Mouse (Mus musculus) cerebellum, adult 2 months (tissue): ENCODE results near the gene Trim46. TPM values are rescaled to one million over a fixed set of nuclear protein-coding genes. Genes with fewer than 3 reads are reported as not detected.

Experiments
- DNase-seq, 2 experiments: peaks; one replicate each; pipeline ENCODE4 v3.0.0; 2021
- H3K27ac ChIP-seq: fragments of 200-500 bp; 2 replicates; pipeline ENCODE4 v1.5.1; 2012; ENCODE audit warnings: low read length, control low read depth, inconsistent platforms; ENCODE audit not compliant: insufficient read depth
- H3K27me3 ChIP-seq: fragments of 200-500 bp; 2 replicates; pipeline ENCODE4 v1.6.1; 2012; ENCODE audit warnings: inconsistent platforms, mild to moderate bottlenecking, low read length, moderate library complexity; ENCODE audit not compliant: control insufficient read depth, insufficient read depth
- H3K4me1 ChIP-seq: fragments of 200-500 bp; 2 replicates; pipeline ENCODE4 v1.6.1; 2011; ENCODE audit warnings: low read length; ENCODE audit not compliant: control insufficient read depth, insufficient read depth
- H3K4me3 ChIP-seq: fragments of 200-500 bp; replicated peaks from 2 replicates; pipeline ENCODE3; 2011; ENCODE audit warnings: mild to moderate bottlenecking, low read depth, low read length, control low read depth; ENCODE audit not compliant: insufficient read depth
- CTCF ChIP-seq: fragments of 200-500 bp; IDR thresholded peaks from 2 replicates; pipeline ENCODE4 v1.5.1; 2011; ENCODE audit warnings: low read depth, mild to moderate bottlenecking, control low read depth, low read length, moderate library complexity, borderline replicate concordance; ENCODE audit not compliant: insufficient read depth
- POLR2A ChIP-seq: fragments of 200-500 bp; IDR thresholded peaks from 2 replicates; pipeline ENCODE4 v1.6.1; 2011; ENCODE audit warnings: low read length, control low read depth, borderline replicate concordance; ENCODE audit not compliant: insufficient read depth
- WGBS: fragments of 180-500 bp; shearing (Covaris S2); methylation state at CpG from one replicate; pipeline ENCODE4 v1.1.7; 2018; 5-methylcytosine and 5-hydroxymethylcytosine counted together
- polyA plus RNA-seq: library from polyadenylated mRNA; depleted of rRNA; stranded (reverse); fragments of >200 nt; gene quantifications from 2 replicates; pipeline ENCODE4 v1.2.3, GENCODE M21; 2012

The Trim46 gene
- polyA plus RNA-seq, 1 experiment: 49.8 TPM

- Histone ChIP-seq H3K4me3 (peak within 1 kb of the TSS; percentile 72), H3K4me1 (no peaks in the 10 kb centered on the region; the same call in 1 of the 2 replicates), H3K27ac (no peak within 1 kb of the TSS), H3K27me3 (no peaks in the 10 kb centered on the region)
- peak; percentile 86 to 89 for DNase-seq
- TF ChIP-seq CTCF (no peak), POLR2A (peak; percentile 50; the same call in 1 of the 2 replicates)
- 21% methylated on average over 13 of the region's 13 CpGs for WGBS
Observed at GRCm38 (mm10) chr3:89202253-89203141, 43.6 kb downstream of the Trim46 start, which contains the start of gene Gba. TSS of gene Gba (plus strand) at chr3:89202928.

- no peak for TF ChIP-seq POLR2A
- TF ChIP-seq CTCF: no peak
- 77% methylated on average over 3 of the region's 3 CpGs for WGBS
- Histone ChIP-seq H3K27ac (no peak overlapping the region), H3K4me1 (no peaks in the 10 kb centered on the region; the same call in 1 of the 2 replicates), H3K27me3 (no peaks in the 10 kb centered on the region), H3K4me3 (no peak overlapping the region)
- no peak for DNase-seq
Observed at GRCm38 (mm10) chr3:89199839-89200238, 46.3 kb downstream of the Trim46 start.

- Histone ChIP-seq H3K27me3 (no peaks in the 10 kb centered on the region), H3K27ac (peak overlapping the region; percentile 32), H3K4me3 (peak overlapping the region; percentile 92), H3K4me1 (no peaks in the 10 kb centered on the region)
- DNase-seq: peak; percentile 80 to 81
- WGBS: 5% methylated on average over 33 of the region's 33 CpGs
- TF ChIP-seq POLR2A (peak; percentile 41; the same call in 1 of the 2 replicates), CTCF (peak; percentile 26; the same call in 1 of the 2 replicates)
Observed at GRCm38 (mm10) chr3:89195979-89196877, 49.9 kb downstream of the Trim46 start.

- H3K27ac ChIP-seq: no peak overlapping the region
- DNase-seq: no peak
- no peak overlapping the region for H3K4me3 ChIP-seq
- H3K4me1 ChIP-seq: no peaks in the 10 kb centered on the region
- H3K27me3 ChIP-seq: no peaks in the 10 kb centered on the region
- 90% methylated on average over 2 of the region's 2 CpGs for whole genome bisulfite sequencing
- TF ChIP-seq POLR2A: no peak
- no peak; the same call in 1 of the 2 replicates for TF ChIP-seq CTCF
Observed at GRCm38 (mm10) chr3:89193853-89194252, 52.3 kb downstream of the Trim46 start.

- no peaks in the 10 kb centered on the region for H3K27me3 ChIP-seq
- TF ChIP-seq CTCF: no peak
- no peak for DNase-seq
- 53% methylated on average over 1 of the region's 1 CpGs for WGBS
- no peak overlapping the region for H3K4me3 ChIP-seq
- no peak overlapping the region for H3K27ac ChIP-seq
- H3K4me1 ChIP-seq: no peaks in the 10 kb centered on the region
Observed at GRCm38 (mm10) chr3:89193351-89193750, 52.8 kb downstream of the Trim46 start.

- H3K4me1 ChIP-seq: no peaks in the 10 kb centered on the region
- no peak for DNase-seq
- TF ChIP-seq POLR2A: no peak
- no peak for TF ChIP-seq CTCF
- WGBS: 78% methylated on average over 8 of the region's 8 CpGs
- H3K27ac ChIP-seq: no peak overlapping the region
- no peak overlapping the region for H3K4me3 ChIP-seq
- no peaks in the 10 kb centered on the region for H3K27me3 ChIP-seq
Observed at GRCm38 (mm10) chr3:89190436-89190835, 55.7 kb downstream of the Trim46 start.

GRCm38 (mm10) chr3:89188478-89188875 lies 57.6 kb downstream of the Trim46 start:
- TF ChIP-seq CTCF (no peak), POLR2A (no peak)
- Histone ChIP-seq H3K4me3 (no peak overlapping the region), H3K27me3 (no peaks in the 10 kb centered on the region), H3K27ac (no peak overlapping the region), H3K4me1 (peaks cover 8% of the 10 kb centered on the region)
- WGBS: 64% methylated on average over 12 of the region's 12 CpGs
- DNase-seq: no peak
